Mouse (Mus musculus): ENCODE measurements around the gene Dnajb14. TPM values are rescaled to one million over a fixed set of nuclear protein-coding genes. Genes with fewer than 3 reads are reported as not detected.

The Dnajb14 gene
- 7.1 and 8.5 TPM in 2 replicates for polyA plus RNA-seq (2012; rRNA removed)

GRCm38 (mm10) chr3:137867437-137868093 is at the start of gene Dnajb14:
Dnajb14 (plus strand) TSS chr3:137867675.

GRCm38 (mm10) chr3:137864124-137864987 is 3.1 kb upstream of the Dnajb14 start, which contains the start of gene H2afz:
H2afz (plus strand) TSS chr3:137864487.

GRCm38 (mm10) chr3:137918172-137918931 is 50.9 kb downstream of the Dnajb14 start, which contains the start of gene Lamtor3:
Lamtor3 (plus strand) TSS chr3:137918506.

Other genes with a start within 250 kb of the Dnajb14 start
- gene Ddit4l, start 246.1 kb upstream of the Dnajb14 start, polyA plus RNA-seq (2012; rRNA removed) = 30.6 and 34.0 TPM in 2 replicates
- gene Gm21962, start 196.2 kb upstream of the Dnajb14 start, polyA plus RNA-seq (2012; rRNA removed) = not detected in 2 replicates
- gene H2afz, start 3.2 kb upstream of the Dnajb14 start, polyA plus RNA-seq (2012; rRNA removed) = 936 and 1,366 TPM in 2 replicates
- gene Lamtor3, start 50.8 kb downstream of the Dnajb14 start, polyA plus RNA-seq (2012; rRNA removed) = 13.5 and 15.8 TPM in 2 replicates
- gene Dapp1, start 113.9 kb downstream of the Dnajb14 start, polyA plus RNA-seq (2012; rRNA removed) = 4.7 and 4.9 TPM in 2 replicates
- 2.2 and 3.4 TPM in 2 replicates for gene 1110002E22Rik, start 197.4 kb downstream of the Dnajb14 start, polyA plus RNA-seq (2012; rRNA removed)
- gene Gm5105, start 199.7 kb downstream of the Dnajb14 start, polyA plus RNA-seq (2012; rRNA removed) = not detected in 2 replicates

Data from ovary, adult 2 months (tissue).